ENCODE assay signal across 19 mouse cellular contexts in genomic region chr3:135740711-135741110, GRCm38 (mm10).
"Had no signal": no experiment of that assay in that cellular context is flagged by ENCODE, and none has a peak within 500 bp of the region (broad histone marks: within the 10 kb centered on the region; RNA-seq: fewer than 3 reads in every experiment).

No protein-coding gene starts in this region.

- H3K4me1 ChIP-seq: hindbrain, embryonic 10.5 days; hindbrain, embryonic 12.5 days; intestine, embryonic 15.5 days; liver, embryonic 13.5 days; liver, embryonic 15.5 days had no signal

- DNase-seq: gastrocnemius, adult 2 months; gastrocnemius, postnatal 10 days; gastrocnemius, postnatal 25 days; heart, adult 18-20 months; heart, postnatal 10 days; heart, postnatal 4 days; liver, embryonic 13.5 days; liver, postnatal 0 days had no signal

- H3K9ac ChIP-seq: heart, embryonic 12.5 days; hindbrain, embryonic 12.5 days; hindbrain, embryonic 14.5 days; intestine, embryonic 15.5 days; limb, embryonic 12.5 days; liver, embryonic 13.5 days; liver, embryonic 15.5 days; liver, postnatal 0 days had no signal

- H3K36me3 ChIP-seq: heart, embryonic 10.5 days; heart, embryonic 12.5 days; hindbrain, embryonic 10.5 days; hindbrain, embryonic 12.5 days; intestine, embryonic 15.5 days; limb, embryonic 10.5 days; limb, embryonic 12.5 days; liver, embryonic 13.5 days; liver, embryonic 15.5 days had no signal

- H3K27me3 ChIP-seq: heart, embryonic 12.5 days; hindbrain, embryonic 12.5 days; intestine, embryonic 15.5 days; limb, embryonic 12.5 days; liver, embryonic 13.5 days; liver, embryonic 15.5 days had no signal

- H3K27ac ChIP-seq: gastrocnemius, adult 2 months; heart, embryonic 10.5 days; hindbrain, embryonic 10.5 days; hindbrain, embryonic 12.5 days; hindbrain, embryonic 14.5 days; intestine, embryonic 15.5 days; layer of hippocampus, adult 2 months; left cerebral cortex, adult 2 months; limb, embryonic 10.5 days; limb, embryonic 12.5 days; liver, embryonic 13.5 days; liver, embryonic 15.5 days had no signal

- H3K4me3 ChIP-seq: gastrocnemius, adult 2 months; heart, embryonic 10.5 days; heart, embryonic 12.5 days; hindbrain, embryonic 10.5 days; hindbrain, embryonic 12.5 days; intestine, embryonic 15.5 days; layer of hippocampus, adult 2 months; left cerebral cortex, adult 2 months; limb, embryonic 10.5 days; limb, embryonic 12.5 days; liver, embryonic 13.5 days; liver, embryonic 15.5 days had no signal
